Mouse (Mus musculus): ENCODE data around the gene Prdm2.

Gene Prdm2

DNA sequence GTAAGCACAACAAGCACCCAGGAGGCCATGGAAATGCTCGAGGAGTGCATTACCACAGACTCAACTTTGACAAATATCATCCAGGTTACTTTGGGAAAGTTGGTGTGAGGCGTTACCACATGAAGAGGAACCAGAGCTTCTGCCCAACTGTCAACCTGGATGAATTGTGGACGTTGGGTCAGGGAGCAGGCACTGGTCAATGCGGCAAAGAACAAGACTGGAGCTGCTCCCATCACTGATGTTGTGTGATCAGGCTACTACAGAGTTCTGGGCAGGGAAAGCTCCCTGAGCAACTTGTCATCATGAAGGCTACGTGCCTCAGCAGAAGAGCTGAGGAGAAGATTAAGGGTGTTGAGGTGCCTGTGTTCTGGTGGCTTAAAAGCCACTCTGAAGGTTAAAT is 60.2 kb downstream of the Prdm2 start:
- DNase-seq, result no peak

DNA sequence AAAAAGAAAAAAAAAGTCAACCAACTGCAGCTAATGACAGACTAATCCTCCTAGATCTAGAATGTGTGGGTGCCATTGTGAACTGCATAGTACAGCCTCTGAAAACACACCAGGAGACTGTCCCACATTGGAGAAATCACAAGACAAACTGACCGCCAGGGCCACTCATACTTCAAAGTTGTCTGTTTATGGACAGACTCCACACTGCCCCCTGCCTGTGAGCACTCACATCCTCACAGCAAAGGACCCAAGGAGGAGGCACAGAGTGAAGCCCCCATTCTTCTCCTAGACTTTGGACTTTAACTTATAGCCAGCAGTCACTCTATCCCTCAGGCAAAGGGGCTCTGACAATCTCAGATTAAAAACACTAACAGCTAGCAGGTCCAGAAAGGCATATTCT is 61.5 kb downstream of the Prdm2 start:
- DNase-seq, result peak; percentile 52

DNA sequence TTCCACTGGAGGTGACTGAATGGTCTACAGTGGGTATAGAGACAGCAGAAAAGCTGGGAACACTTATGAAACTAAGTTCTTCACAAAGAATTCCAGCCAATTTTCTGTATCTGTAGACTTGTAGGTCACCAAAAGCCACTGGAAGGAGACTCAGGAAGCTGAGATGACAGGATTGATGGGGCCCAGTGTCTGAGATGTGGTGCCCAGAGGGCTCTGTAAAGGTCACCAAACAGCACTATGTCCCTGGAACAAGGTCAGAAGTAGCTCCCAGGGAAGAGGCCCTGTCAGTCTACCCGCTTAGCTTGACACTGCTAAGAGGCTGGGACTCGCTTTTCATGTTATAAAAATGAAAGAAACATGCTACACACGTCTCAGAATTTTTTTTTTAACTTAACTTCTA is 65.1 kb downstream of the Prdm2 start:
- no peak for DNase-seq

DNA sequence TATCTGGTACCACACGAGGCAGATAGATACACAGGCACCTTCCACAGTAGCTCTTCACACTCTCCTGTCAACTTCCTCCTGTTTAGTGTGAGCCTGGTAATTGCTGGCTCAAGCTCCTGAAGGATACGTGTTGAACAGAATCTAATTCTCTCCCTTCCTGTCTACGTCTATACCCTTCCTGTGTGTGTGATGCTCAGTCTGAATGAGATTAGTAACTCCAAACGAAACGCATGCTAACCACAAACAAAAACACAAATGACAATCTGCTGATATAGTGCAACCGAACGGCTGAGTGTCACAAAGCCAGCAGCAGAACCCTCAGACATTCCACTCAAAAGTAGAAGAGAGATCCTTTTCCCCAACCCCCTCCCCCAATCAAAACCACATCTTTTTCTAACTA is 69.2 kb downstream of the Prdm2 start:
- no peak for DNase-seq

DNA sequence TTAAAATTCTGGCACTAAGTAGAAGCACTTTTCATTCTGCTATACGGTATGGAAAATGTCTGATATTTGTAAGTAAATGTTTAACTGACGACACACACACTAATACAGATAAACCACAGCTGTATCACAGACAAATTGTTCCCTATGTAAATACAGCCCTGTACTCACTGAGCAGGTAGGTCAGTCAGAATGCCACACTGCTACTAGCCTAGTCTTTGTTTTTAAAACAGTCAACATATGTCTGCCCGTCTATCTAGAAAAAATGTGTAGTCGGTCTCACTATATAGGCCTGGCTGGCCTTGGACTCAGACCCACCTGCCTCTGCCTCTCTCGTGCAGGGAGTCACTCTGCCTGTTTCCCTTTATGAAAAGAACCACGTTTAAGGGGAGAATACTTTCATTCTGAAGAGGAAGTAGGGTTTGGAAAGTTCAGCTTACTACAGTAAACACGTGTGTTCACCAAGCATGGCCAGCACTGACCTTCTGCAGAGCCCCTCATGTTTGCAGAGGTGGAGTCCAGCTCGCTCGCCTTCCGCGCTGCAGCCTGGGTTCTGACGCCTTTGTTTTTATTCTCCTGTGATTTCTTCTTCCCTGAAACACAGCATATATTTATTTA is 71.0 kb downstream of the Prdm2 start:
- DNase-seq, result no peak

DNA sequence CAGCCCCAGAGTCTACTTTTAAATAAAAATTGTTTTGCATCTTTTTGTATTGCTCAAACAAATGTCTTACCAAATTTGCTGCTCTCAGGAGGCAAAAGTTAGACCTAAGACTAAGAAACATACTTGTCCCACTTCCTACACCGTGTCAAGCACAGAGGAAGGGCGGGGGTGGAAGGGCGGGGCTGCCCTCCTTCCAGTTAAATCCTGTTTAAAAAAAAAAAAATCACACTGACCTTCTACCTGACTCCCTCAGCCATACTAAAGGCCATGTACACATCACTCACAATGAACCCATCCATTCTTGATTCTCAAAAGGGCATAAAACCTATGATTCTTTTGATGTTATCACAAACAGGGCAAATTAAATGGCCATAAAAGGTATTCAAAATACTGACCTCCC is 71.9 kb downstream of the Prdm2 start:
- no peak for DNase-seq

DNA sequence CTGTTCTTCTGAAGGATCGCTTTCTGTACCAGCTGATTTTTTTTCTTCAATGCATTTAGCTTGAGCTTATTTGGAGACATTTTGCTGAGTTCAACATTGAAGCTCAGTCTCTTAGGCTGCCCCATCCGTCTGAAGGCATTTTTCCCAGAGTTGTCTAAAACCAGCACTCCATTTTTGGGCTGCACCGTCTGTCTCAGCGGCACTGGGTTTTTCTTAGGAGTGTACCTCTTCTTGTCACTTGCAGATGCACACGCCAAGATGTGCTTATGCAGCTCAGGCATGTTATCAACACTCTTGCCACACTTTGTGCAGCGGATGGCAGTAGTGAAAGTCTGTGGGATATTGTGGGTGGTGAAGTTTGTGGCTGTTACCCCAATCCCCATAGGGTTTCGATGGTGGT is 80.4 kb downstream of the Prdm2 start:
- no peak for DNase-seq

DNA sequence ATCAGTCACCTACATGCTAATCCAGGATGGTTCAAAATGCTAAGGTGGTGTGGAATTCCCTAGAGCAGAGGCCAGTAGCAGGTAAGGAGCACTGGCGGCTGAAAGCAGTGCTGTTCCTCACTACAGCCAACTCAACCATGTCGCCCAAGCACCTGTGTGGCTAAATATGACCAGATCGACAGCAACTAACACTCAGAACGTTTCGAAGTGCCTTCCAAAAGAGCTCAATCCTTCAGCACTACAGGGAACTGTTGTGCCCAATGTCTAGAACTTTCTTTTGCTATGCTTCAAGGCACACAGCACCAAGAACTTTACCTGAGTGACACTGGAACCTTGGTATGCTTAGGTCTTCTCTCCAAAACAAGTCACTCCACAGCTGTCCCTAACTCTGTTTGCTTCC is 82.4 kb downstream of the Prdm2 start:
- DNase-seq, result no peak

DNA sequence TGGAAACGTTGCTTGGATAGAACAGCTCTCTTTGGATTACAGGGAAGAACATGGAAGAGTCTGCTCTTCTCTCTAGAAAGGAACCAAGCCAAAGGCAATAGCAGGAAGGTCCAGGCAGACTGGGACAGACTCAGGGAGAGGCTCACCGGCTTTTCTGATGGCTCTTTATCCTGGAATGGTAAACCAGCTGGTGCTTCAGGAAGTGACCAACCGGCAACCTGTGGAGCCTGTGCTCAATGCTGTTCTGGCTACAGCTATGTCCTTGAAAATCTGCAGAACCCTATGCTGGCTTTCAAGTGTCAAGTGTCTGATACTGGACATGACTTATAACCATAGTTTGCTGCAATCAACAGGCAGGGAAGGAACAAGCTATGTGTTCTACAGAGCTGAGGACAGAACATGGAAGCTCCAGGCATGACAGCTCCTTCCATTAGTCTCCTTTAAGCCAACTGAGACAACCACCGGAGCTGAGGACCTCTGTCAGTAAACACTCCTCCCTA is 83.5 kb downstream of the Prdm2 start:
- no peak for DNase-seq

DNA sequence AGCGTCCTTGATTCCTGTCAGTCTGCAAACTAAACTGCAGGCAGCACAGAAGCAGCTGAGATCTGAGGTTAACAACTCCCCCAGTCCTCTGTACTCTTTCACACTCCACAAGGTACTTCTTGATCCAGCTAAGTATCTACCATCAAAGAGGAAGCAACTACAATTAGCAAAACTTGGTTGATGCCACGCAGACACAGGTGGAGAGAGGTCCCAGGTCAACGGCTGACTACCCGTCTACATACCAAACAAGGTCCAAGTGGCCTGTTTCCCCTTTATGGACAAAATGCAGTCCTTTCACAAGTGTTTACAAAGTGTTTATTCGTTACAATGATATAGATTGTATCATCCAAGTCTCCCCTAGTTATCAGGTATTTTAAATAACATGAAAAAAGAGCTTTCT is 85.6 kb downstream of the Prdm2 start:
- DNase-seq, result no peak

DNA sequence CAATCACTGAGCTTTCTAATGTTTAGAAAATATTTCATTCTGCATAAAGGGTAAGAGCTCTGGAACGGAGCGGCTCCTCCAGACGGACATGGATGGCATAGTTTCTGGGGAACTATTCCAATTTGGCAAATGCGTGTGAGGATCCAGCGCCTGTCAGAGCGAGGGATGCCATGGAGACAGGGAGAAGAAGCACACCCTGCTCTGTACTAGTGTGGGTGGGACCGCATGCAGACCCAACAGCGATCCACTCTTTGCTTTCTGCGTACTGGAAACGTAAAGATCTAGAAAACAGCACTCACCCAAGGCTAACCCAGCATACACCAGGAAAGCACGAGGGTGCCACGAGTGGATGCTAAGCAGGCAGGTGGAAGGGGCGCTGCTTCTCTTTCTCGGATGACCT is 86.3 kb downstream of the Prdm2 start:
- DNase-seq, result no peak

DNA sequence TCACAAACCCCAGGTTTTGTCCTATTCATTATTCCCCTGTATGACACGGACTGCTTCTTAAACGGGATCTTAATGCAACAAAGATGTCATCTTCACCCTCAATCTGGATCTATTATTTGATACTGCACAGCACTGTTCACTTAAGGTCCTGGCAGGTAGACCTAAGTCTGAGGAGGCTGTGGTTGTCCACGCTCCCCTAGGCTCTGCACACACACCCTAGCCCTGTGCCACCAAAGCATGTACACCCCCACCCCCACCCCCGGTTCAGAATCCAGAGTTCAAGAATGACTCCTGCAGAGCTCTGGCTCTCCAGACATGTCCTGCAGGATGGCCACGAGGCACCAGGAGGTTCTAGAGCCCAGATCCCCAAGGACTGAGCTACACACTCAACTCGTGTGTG is 87.5 kb downstream of the Prdm2 start:
- DNase-seq, result no peak

DNA sequence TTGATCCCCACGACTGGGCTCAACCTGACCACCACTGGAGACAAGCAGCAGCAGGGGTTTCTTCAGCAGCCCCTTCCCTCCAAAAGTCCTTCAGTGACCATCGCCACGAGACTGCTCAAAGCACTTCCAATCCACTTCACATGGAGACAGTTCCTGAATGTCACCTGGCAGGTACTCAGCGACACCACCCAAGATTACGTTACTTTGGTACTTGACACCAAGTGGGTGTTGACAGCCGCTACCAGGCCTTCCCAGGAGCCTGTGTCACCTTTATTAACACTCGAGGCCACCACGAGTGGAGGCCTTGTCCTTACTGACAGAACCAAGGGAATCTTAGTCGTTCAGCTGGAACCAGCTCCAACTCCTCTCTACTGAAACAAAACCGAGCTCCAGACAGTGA is 89.8 kb downstream of the Prdm2 start:
- no peak for DNase-seq

DNA sequence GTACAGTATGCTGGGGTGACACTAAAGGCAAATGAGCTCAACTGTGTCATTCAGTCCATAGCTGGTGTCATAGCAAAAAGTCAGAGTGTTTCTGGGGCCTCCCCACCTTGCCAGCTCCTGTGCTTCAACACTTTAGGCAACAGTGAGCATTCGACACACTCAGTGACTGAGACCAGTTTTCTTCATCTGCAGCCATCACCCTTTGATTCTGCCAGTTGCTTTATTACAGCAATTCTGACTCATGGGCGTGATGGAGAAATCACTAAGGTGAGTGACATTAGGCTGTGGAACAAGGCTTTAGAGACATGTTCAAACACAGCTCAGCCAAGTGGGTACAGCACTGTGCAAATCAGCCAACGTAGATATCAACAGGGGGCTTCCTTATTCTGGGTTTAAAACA is 91.6 kb downstream of the Prdm2 start:
- no peak for DNase-seq

DNA sequence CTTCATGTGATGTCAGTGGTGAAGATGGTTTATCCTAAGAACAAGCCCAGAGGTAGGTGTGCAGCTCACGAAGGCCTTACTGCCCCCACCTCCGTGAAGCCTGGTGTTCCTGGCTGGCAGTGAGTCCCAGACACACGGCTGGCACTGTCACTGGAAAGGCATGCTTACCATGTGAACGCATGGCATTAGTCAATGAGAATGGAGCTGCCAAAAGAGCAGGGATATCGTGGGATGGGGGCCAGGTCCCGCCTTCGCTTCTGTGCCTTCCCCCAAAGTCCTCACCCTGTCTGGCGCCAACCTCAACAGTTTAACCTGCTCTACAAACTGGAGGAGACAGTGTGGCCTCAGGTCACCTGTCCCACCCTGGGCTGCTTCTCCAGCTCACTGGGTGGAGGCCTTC is 92.8 kb downstream of the Prdm2 start:
- DNase-seq, result no peak

DNA sequence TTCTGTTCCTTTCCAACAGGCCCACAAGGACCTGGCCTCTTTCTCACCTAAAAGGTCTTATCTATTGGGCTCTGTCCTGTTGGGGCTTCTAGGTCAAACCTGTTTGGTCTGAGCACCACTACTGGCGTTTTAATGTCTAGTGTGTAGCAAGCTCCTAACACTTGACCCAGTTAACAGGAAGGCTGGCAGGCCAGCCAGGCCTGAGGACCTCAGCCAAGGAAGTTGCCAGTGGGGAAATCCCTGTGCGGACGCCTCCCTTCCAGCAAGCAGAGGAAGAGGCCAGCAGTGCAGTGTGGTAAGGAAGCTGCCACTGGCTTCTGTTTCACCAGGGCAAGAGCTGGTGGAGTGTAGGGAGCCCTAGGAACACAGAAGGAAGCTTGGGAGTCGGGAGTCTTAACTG is 94.0 kb downstream of the Prdm2 start:
- DNase-seq, result peak; percentile 62

DNA sequence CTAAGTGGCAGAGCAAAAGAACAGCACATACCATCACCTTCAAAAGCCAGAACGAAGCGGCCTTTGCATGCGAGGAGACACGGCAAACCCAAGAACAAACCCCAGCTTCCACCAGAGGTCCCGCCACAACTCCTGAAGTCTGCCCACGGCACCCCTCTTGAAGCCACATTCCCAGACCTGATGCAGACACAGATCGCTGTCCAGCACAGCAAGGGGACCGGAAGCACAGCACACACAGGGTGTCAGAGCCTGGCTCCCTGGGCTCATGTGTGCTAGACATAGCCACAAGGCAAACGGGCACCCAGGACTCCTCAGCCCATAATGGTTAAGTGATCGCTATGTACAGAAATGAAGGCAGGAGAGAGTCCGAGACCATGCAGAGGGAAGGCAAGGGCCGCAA is 96.9 kb downstream of the Prdm2 start:
- DNase-seq, result no peak

DNA sequence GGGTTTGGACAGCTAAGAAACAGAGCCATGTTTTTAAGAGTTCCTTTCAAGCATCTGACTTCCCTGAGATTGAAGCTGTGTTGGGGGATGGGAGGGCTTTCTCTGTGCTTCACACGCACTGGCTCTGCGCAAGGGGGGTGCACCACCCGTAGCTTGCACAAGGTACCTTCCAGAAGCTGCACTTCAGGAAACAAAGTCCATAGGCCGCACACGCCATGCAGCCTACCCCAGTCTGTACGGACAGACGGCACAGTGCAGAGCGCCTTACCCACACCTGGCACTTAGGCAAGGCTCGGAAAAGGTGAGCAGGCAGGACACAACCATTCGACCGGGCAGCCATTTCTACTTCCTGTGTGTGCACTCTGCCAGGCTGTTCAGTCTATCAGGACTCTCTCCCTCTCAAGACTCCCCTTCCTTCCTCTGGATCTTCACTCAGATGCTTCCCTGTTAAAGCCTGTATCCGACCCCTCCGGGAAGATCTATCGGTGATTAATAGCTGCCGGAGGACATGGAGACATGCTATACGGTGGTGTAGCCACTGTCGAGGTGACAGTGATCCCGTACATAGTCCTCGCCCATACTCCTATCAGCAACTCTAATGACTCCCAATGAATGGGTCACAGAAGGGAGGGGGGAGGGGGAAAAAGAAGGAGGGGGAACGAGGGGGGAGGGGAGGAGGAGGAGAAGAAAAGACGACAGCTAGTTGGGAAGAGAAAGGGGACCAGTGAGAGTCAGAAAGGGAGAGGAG is 98.4 kb downstream of the Prdm2 start:
- DNase-seq, result no peak

DNA sequence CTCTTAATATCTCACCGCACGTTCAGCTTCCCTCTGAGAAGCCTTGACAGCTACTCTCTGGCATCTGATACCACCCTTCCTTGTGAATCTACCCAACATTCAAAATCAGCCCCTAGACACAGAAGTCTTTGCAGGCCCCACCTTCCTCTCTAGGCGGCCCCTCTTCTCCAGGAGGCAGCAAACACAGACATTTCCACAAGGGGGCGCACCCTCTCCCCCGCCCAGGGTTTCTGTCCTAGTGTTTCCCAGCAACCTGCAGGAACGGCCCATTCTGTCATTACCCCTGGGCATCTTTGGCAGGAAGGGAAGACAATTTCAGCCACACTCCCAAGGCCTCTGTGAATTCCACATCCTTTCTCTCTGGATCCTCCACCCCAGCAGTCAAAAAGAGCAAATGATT is 99.8 kb downstream of the Prdm2 start:
- peak; percentile 81 for DNase-seq

DNA sequence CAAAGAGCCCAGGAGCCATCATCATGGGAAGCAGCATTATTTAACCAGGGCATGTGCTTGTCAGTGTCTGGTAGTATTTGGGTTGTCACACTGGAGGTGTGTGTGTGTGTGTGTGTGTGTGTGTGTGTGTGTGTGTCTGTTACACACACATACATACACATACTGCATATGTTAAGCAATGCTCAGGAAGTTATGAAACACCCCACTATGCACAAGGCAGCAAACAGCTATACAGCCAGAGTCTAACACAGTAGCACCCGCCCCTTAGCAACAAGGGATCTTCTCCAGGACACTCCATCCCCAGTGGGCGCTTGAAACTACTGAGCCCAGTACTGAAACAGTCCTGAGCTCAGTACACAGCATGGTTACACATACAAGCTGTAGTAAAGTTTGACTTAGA is 100.4 kb downstream of the Prdm2 start:
- no peak for DNase-seq

DNA sequence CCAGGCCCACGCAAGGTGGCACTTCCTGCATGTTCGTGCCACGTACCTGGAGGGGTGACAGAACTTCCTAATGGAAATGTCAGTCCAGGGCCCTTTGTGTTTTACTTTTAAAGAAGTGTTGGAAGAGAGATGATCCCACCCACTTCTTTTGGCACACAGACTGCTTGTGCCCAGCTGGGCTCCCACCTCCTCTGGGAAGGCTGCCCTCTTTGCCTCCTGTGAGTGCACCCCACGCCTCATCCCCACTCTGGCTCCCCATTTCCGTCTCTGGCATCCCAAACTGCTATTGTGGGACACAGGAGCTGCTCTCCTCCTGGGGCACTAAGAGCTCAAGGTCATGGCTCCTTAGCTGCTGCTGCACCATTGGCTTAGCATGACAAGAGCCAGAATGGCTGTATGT is 100.9 kb downstream of the Prdm2 start:
- no peak for DNase-seq

DNA sequence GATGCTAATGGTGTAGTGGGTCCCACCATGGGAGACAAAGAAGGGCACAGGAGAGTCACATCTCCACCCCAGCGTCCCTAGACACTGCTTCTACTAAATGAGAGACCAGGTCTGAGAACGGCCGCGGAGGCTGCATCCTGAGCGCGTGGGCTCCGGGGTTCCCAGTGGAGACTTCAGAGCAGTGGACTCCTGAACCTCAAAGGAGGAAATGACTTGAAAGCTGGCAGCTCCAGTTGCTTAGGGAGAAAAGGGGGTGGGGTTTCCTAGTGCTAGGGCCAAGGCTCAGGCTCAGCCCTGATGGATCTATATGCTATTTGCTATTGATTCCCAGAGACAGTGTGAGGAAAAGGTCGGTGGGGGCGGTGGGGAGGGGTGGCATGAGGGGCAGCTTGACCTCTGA is 104.2 kb downstream of the Prdm2 start:
- peak; percentile 43 for DNase-seq

DNA sequence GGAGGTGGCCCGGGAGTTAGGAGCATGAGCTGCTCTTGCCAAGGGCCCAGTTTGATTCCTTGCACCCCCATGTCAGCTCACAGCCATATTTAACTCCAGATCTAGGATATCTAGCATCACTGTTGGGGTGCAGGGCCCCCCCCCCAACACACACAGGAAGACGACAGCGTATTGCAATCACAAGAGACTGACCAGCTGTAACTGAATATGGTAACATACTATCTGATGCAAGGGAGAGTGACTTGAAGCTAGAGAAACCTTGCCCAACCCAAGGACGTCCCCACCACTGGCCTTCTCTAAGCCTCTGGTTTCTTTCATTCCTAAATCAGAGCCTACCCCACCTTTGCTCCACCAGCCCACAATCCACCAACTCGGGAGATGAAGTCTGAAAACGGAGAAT is 105.8 kb downstream of the Prdm2 start:
- DNase-seq, result no peak

DNA sequence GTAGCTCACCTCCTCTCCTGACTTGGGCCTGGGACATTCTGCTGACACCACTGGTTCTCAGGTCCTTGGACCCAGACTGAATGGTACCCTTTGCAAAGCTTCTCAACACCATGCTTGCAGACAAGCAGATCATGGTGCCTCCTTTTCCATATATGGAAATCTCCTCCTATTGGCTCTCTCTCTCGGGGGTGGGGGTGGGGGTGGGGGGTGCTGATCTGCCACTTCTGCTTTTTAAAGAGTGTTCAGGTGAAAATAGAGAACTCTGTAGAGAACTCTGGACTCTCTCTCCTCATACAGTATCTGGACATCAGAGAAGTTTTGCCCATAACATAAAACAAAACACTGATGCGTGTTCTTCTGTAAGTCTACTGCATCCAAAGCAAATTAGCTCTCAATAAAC is 106.2 kb downstream of the Prdm2 start:
- no peak for DNase-seq

DNA sequence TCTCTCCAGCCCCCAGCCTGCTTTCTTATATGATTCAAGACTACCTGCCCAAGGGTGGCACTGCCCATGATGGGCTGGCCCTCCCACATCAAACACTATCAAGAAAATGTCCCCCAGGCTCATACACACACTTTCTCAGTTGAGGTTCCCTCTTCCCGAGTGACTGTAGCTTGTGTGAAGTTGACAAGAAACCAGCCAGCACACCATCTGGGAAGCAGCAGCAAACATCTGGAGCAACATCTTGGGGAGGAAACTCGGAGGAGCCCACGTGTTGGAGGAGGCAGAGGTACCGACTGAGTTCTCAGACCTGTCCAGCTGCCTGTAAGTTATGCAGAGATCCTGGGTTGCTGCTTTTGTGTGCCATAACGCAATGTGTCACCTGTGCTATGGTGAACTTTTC is 108.1 kb downstream of the Prdm2 start:
- DNase-seq, result no peak
